Mouse (Mus musculus) myocyte (in vitro differentiated cells): ENCODE data around the gene Uggt1. TPM values are rescaled to one million over a fixed set of nuclear protein-coding genes. Genes with fewer than 3 reads are reported as not detected.

Experiments
- H3K27me3 ChIP-seq: one replicate; pipeline ENCODE4 v1.6.1; 2011; ENCODE audit not compliant: control insufficient read depth, insufficient read depth, insufficient read length
- H3K36me3 ChIP-seq: one replicate; pipeline ENCODE4 v1.6.1; 2011; ENCODE audit not compliant: control insufficient read depth, insufficient read depth
- H3K4me2 ChIP-seq: one replicate; pipeline ENCODE4 v1.6.1; 2011; ENCODE audit warnings: low read depth, control low read depth
- H3K4me3 ChIP-seq: one replicate; pipeline ENCODE4 v1.5.1; 2011; ENCODE audit warnings: mild to moderate bottlenecking, control low read depth, moderate library complexity
- H3K79me2 ChIP-seq: one replicate; pipeline ENCODE4 v1.6.1; 2011; ENCODE audit not compliant: control insufficient read depth, insufficient read depth
- H3ac ChIP-seq: one replicate; pipeline ENCODE4 v1.6.1; 2011; ENCODE audit not compliant: control insufficient read depth, insufficient read length
- CEBPB ChIP-seq: IDR thresholded peaks from 2 replicates; pipeline ENCODE4 v1.6.1; 2011; ENCODE audit warnings: mild to moderate bottlenecking, moderate library complexity; ENCODE audit not compliant: poor library complexity, insufficient read depth, severe bottlenecking
- E2F4 ChIP-seq: IDR thresholded peaks from one replicate; pipeline ENCODE4 v1.6.1; 2011; ENCODE audit warnings: mild to moderate bottlenecking, control low read depth, moderate library complexity; ENCODE audit not compliant: insufficient read depth
- MAX ChIP-seq: IDR thresholded peaks from one replicate; pipeline ENCODE4 v1.6.1; 2011; ENCODE audit warnings: low read depth, mild to moderate bottlenecking, control low read depth
- MYOD1 ChIP-seq, 3 experiments: IDR thresholded peaks; one replicate each; pipeline ENCODE4 v1.6.1; 2011; ENCODE audit warnings: control low read depth in 2 of 3, low read depth in 2 of 3, mild to moderate bottlenecking in 2 of 3, moderate library complexity in 1 of 3; ENCODE audit not compliant: insufficient read length in 2 of 3, control insufficient read depth in 1 of 3
- MYOG ChIP-seq, 3 experiments: IDR thresholded peaks; one replicate each; pipeline ENCODE4 v1.6.1; 2011; ENCODE audit warnings: control low read depth in 2 of 3, low read depth in 2 of 3, mild to moderate bottlenecking in 2 of 3; ENCODE audit not compliant: insufficient read length in 2 of 3, control insufficient read depth in 1 of 3, insufficient read depth in 1 of 3
- POLR2A ChIP-seq: IDR thresholded peaks from one replicate; pipeline ENCODE4 v1.6.1; 2011; ENCODE audit warnings: low read depth, mild to moderate bottlenecking, control low read depth, moderate library complexity; ENCODE audit not compliant: insufficient read length
- POLR2AphosphoS2 ChIP-seq: IDR thresholded peaks from one replicate; pipeline ENCODE4 v1.6.1; 2011; ENCODE audit warnings: low read depth, control low read depth; ENCODE audit not compliant: insufficient read length
- REST ChIP-seq: IDR thresholded peaks from one replicate; pipeline ENCODE4 v1.6.1; 2011; ENCODE audit warnings: mild to moderate bottlenecking, control low read depth, moderate library complexity; ENCODE audit not compliant: insufficient read depth, insufficient read length
- SRF ChIP-seq: IDR thresholded peaks from one replicate; pipeline ENCODE4 v1.6.1; 2011; ENCODE audit warnings: low read depth; ENCODE audit not compliant: control insufficient read depth, insufficient read length
- TCF12 ChIP-seq: IDR thresholded peaks from one replicate; pipeline ENCODE4 v1.6.1; 2011; ENCODE audit warnings: mild to moderate bottlenecking, control low read depth; ENCODE audit not compliant: poor library complexity, insufficient read depth, severe bottlenecking
- TCF3 ChIP-seq: IDR thresholded peaks from one replicate; pipeline ENCODE4 v1.6.1; 2011; ENCODE audit warnings: low read depth, control low read depth; ENCODE audit not compliant: insufficient read length
- USF1 ChIP-seq: IDR thresholded peaks from one replicate; pipeline ENCODE4 v1.6.1; 2011; ENCODE audit warnings: low read depth, mild to moderate bottlenecking, control low read depth, moderate library complexity
- polyA plus RNA-seq: library from polyadenylated mRNA; unstranded; fragments of >200 nt; fragmentation: generic; extraction: Trizol; gene quantifications from one replicate; pipeline ENCODE4 v1.2.1, GENCODE M21; 2012; ENCODE audit warnings: missing spikeins

The Uggt1 gene
- 24.3 TPM for polyA plus RNA-seq

- H3K4me3 ChIP-seq, result peak within 1 kb of the TSS; percentile 42
- H3K27me3 ChIP-seq, result no peaks in the 10 kb centered on the region
- TF ChIP-seq MAX (no peak), CEBPB (no peak), MYOD1 (IDR thresholded peaks at IDR 0.05; ENCODE audit: control insufficient read depth in 1 of 3, insufficient read length in 2 of 3, low read depth in 2 of 3) (peak in 2 of 3 experiments; percentile 39 to 64), REST (no peak), MYOG (IDR thresholded peaks at IDR 0.05; ENCODE audit: control insufficient read depth in 1 of 3, insufficient read depth in 1 of 3, insufficient read length in 2 of 3, low read depth in 2 of 3) (peak in 2 of 3 experiments; percentile 60 to 88), POLR2A (peak; percentile 74), SRF (no peak), POLR2AphosphoS2 (peak; percentile 81), TCF12 (no peak)
- H3K4me2 ChIP-seq, result peak within 1 kb of the TSS; percentile 94
- H3K79me2 ChIP-seq, result peaks cover 40% of the 10 kb centered on the region
- H3K36me3 ChIP-seq, result no peaks in the 10 kb centered on the region
- peak within 1 kb of the TSS; percentile 37 for H3ac ChIP-seq
Observed at GRCm38 (mm10) chr1:36244058-36244827, at the start of gene Uggt1. Gene Uggt1 (minus strand): TSS chr1:36244720.

- Histone ChIP-seq H3K4me3 (no peak overlapping the region), H3K36me3 (no peaks in the 10 kb centered on the region), H3ac (no peak overlapping the region), H3K27me3 (no peaks in the 10 kb centered on the region), H3K79me2 (no peaks in the 10 kb centered on the region), H3K4me2 (no peak overlapping the region)
- no peak for TF ChIP-seq POLR2AphosphoS2
- no peak for TF ChIP-seq MYOD1 (IDR thresholded peaks at IDR 0.05; ENCODE audit: control insufficient read depth in 1 of 3, insufficient read length in 2 of 3, low read depth in 2 of 3)
- no peak for TF ChIP-seq MYOG (IDR thresholded peaks at IDR 0.05; ENCODE audit: control insufficient read depth in 1 of 3, insufficient read depth in 1 of 3, insufficient read length in 2 of 3, low read depth in 2 of 3)
- TF ChIP-seq POLR2A, result no peak
- no peak for TF ChIP-seq E2F4
- TF ChIP-seq SRF, result no peak
- no peak for TF ChIP-seq USF1
- no peak for TF ChIP-seq REST
Observed at GRCm38 (mm10) chr1:36293470-36293869, 49.0 kb upstream of the Uggt1 start.

- H3K79me2 ChIP-seq, result no peaks in the 10 kb centered on the region
- no peak for TF ChIP-seq MAX
- TF ChIP-seq E2F4, result no peak
- TF ChIP-seq TCF12, result no peak
- TF ChIP-seq MYOG (IDR thresholded peaks at IDR 0.05; ENCODE audit: control insufficient read depth in 1 of 3, insufficient read depth in 1 of 3, insufficient read length in 2 of 3, low read depth in 2 of 3), result no peak
- TF ChIP-seq USF1, result no peak
- TF ChIP-seq TCF3, result no peak
- H3K36me3 ChIP-seq, result no peaks in the 10 kb centered on the region
- no peak overlapping the region for H3K4me2 ChIP-seq
- H3K27me3 ChIP-seq, result no peaks in the 10 kb centered on the region
- no peak overlapping the region for H3ac ChIP-seq
- H3K4me3 ChIP-seq, result no peak overlapping the region
Observed at GRCm38 (mm10) chr1:36281849-36282248, 37.3 kb upstream of the Uggt1 start.

- no peaks in the 10 kb centered on the region for H3K27me3 ChIP-seq
- no peak overlapping the region for H3K4me2 ChIP-seq
- no peak overlapping the region for H3K4me3 ChIP-seq
- H3K36me3 ChIP-seq, result no peaks in the 10 kb centered on the region
- H3K79me2 ChIP-seq, result no peaks in the 10 kb centered on the region
- TF ChIP-seq POLR2A (no peak), REST (no peak), TCF12 (no peak), MYOD1 (IDR thresholded peaks at IDR 0.05; ENCODE audit: control insufficient read depth in 1 of 3, insufficient read length in 2 of 3, low read depth in 2 of 3) (no peak), CEBPB (no peak), POLR2AphosphoS2 (no peak), E2F4 (no peak), MAX (no peak), TCF3 (no peak), SRF (no peak), USF1 (no peak), MYOG (IDR thresholded peaks at IDR 0.05; ENCODE audit: control insufficient read depth in 1 of 3, insufficient read depth in 1 of 3, insufficient read length in 2 of 3, low read depth in 2 of 3) (no peak)
- no peak overlapping the region for H3ac ChIP-seq
Observed at GRCm38 (mm10) chr1:36280938-36281337, 36.4 kb upstream of the Uggt1 start.

GRCm38 (mm10) chr1:36279202-36279601, 34.7 kb upstream of the Uggt1 start:
- Histone ChIP-seq H3ac (no peak overlapping the region), H3K27me3 (no peaks in the 10 kb centered on the region), H3K4me3 (no peak overlapping the region), H3K36me3 (no peaks in the 10 kb centered on the region), H3K79me2 (no peaks in the 10 kb centered on the region), H3K4me2 (no peak overlapping the region)
- TF ChIP-seq SRF, result no peak
- no peak for TF ChIP-seq MYOD1 (IDR thresholded peaks at IDR 0.05; ENCODE audit: control insufficient read depth in 1 of 3, insufficient read length in 2 of 3, low read depth in 2 of 3)
- TF ChIP-seq USF1, result no peak
- no peak for TF ChIP-seq POLR2AphosphoS2
- TF ChIP-seq CEBPB, result no peak
- TF ChIP-seq E2F4, result no peak
